Mouse (Mus musculus) embryo, embryonic 10 days (tissue): ENCODE measurements around the gene 6430531B16Rik.
A peak's percentile ranks its signal among the peaks of the same experiment; 100 is the strongest.

ENCODE experiments used
- DNase-seq: peaks from one replicate; pipeline ENCODE4 v3.0.0-alpha.2; 2015; ENCODE audit warnings: low spot score

Gene 6430531B16Rik

DNA sequence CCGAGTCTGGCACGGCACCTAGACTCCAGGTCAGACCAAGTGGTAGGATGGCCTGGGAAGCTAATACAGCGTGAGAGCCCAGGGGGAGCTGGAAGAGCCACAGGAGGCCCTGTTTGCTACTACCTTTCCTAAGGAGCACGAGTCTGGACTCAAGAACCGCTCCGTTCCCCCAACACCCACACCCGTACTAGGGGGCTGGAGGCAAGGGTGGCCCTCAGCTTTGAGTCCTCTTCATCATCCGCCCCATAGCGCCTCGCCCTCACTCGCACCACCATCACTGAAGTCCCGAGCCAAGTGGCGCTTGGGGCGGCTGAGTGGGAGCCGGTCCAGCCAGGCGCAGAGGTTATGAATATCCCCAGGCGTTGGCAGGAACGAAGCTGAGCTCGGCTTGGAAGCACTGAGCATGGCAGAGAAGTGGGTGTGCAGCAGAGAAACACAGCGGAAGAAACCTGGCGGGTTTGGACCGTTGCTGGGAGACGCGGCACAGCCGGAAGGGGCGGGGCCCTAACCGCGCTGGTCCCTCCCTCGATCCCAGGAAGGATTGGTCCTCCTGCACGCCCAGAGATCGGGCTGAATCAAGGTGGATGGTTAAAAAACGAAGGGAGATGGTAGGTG lies at the start of gene 6430531B16Rik:
Gene 6430531B16Rik (minus strand): TSS at position 478 of the 615 bp plus-strand sequence.
- peak; percentile 92 for DNase-seq

DNA sequence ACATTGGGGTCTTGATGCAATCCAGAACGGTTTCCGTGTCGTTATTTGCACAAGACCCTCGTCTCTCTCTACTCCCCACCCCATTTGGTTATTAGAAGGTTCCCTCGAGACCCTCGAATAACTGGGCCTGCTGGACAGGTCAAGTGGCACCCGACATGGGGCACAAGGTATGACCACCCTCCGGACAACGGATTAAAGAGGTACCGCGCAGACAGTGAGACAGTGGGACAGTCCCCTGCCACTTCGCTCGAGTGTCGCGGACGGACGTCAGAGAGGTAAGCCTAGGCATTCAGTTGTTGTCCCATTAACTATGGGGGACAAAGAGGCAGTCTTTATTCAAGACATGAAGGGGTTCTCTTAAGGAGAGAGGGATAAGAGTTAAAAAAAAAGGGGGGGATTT lies 32.8 kb upstream of the 6430531B16Rik start:
- DNase-seq = no peak

DNA sequence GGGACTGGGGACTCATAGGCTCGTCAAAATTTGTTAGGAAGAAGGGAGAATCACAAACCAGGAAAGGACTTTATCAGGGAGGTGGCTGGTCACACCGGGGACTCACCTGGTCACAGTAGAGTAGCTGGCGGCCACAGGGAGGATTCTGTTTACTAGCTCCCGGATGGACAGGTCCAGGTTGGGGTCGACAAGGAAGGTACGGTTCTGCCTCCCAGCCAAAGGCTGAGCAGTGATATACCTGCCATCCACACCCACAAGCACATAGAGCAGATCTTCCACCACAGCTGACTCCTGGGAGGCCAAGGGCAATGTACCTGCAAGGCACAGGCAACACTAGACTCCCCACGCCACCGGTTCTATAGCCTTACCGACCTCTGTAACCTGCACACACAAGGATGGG lies 29.2 kb upstream of the 6430531B16Rik start:
- DNase-seq = no peak

DNA sequence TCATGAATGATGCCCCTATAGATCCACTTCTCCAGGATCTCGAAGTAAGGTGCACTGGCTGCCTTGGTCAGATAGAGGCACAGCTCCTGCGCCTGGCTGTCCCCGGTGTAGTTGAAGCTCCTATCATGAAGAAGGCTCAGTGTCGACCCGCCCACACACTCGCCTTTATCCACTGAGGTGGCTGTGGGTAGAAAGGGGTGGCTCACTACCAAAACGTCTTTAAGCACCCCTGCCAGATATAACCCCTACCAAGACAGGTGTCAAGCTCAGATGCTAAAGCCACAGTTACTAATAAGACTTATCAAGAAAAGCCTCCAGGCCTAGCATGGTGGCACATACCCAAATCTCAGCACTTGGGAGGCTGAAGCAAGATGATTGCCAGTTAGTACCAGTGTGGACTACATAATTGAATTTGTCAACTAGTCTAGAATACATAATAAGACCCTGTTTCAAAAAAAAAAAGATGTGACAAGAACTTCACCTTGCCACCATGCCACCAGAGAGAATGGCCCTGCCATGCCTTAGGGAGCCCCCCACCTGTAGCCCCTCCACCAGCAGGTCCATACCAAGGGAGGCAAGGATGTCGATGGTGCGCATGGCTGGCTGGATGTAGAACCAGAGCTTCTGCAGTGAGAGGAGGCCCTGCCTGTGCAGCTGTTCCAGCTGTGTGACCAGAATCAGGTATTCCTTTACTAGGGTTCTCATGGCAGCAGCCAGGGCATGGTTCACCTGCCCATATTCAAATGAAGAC lies 28.5 kb upstream of the 6430531B16Rik start:
- no peak for DNase-seq

DNA sequence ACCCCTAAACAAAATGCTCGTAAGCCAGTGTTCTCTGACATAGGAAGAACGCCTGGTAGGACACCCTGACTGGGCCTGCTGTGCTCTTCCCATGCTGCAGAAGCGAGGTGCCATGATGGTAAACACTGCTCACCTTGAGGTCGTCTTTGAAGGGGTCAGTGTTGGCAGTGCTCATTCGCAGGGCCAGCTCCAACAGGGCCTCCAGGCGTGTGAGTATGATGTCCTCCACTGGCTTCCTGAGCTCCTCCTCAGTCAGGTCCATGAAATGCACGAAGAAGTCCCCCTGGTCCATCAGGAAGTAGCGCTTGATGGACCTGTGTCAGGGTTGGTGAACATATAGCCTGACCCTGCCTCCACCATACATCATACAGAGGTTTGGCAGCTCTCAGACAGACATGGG lies 26.1 kb upstream of the 6430531B16Rik start:
- no peak for DNase-seq

DNA sequence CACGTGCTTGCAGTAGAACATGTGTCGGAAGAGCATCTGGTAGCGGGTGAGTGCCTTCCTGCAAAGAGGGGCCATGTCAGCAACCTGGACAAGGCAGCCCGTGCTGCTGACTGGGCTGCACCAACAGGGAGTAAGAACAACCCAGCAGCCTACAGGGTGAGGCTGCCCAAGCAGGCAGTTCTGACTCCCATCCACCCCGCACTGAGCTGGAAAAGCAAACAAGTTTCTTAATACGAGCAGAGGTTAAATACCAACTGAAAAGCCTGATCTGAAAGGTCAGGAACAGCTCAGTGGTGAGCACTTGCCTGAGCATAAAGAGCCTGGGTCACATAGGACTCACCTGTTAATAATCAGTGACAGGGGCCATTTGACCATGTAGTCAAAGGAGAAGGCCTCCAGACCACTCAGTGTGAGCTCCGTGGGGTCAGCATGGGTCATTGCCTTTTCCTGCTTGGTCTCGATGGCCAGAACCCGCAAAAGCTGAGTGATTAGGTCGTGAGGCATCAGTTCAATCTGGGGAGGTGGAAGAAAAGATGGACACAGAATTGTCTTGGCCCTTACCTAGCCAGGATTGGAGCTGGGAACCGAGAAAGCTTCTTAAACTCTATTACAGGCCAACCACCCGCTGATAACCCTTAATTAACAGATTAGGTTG lies 22.7 kb upstream of the 6430531B16Rik start:
- peak; percentile 51 for DNase-seq

DNA sequence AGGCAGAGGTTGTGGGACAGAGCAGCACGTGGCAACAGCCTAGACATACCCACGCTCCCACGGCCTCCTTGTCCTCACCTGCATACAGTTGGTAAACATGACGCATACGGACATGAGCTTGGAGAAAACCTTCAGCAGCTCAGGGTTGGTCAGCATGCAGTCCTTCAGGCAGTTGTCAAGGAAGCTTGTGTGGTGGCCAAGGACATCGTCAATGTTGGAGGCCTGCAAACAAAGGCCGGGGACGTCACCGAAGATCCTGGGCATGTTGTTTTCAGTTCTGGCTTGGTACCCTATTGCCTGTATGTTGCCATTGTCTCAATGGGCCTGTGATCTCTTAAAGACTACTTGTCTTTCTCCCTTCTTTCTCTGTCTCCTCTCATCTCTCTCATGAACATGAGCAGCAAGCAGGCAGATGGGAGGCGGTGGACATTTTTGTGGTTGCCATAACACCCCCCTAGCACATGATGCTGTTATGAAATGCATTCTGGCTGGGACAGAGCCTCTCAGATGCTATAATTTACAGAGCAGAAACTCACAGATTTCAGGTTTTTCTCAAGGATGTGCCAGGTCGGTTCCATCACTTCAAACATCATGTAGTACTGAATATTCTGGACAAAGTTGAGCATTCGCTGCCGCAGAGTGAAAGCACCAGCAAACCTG lies 20.3 kb upstream of the 6430531B16Rik start:
- DNase-seq = no peak

DNA sequence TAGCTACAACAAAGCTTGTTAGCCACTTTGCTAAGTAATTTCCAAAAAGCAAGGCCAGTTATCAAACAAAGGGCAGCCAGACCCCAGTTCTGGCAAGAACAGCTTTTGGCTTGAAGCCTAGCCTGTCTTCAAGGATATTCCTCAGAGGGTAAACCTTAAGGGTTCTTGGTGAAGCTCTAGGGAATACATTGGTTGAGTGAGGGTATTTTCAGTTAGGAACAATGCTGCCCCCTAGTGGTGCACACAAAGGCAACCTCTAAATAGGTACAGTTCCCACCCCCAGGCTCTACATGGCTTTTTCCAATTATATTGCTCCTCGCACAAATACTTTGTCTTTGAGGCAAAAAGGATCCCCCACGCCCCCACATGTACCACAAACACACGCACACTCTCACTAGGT lies 16.1 kb upstream of the 6430531B16Rik start:
- peak; percentile 78 for DNase-seq

DNA sequence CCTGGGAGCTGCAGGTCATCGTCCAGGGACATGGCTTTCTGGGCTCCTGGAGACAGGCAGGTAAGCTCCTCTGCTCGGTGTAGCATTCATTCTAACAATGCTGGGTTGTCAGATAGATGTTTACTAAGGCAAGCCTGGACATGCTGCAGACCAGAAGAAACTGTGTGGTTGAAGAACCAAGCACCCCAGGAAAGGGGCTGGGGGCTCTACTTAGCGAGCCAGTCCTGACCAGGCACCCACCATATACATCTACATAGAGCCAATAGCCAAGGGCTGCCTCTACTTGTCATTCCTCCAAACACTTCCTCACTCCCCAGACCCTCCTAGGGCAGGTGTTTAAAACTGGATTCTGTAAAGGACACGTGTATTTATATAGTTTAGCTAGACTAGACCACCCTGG lies 15.6 kb upstream of the 6430531B16Rik start:
- no peak for DNase-seq

DNA sequence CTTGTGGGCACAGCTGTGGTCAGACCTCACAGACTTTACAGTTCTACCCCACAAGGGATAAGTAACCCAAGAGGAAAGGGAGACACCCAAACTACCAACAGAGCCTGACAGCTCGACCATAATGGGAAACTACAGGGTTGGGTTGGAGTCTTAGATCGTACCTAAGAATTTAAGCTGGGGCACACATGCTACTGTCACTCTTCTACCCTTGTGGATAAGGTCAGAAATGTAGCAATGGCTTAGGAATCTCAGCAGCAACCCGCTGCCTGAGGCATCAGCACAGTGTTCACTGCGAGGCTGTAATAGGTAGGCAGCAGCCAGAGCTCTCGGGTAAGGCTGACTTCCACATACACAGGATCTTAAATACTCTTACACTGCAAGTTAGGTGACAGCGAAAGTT lies 15.0 kb upstream of the 6430531B16Rik start:
- no peak for DNase-seq

DNA sequence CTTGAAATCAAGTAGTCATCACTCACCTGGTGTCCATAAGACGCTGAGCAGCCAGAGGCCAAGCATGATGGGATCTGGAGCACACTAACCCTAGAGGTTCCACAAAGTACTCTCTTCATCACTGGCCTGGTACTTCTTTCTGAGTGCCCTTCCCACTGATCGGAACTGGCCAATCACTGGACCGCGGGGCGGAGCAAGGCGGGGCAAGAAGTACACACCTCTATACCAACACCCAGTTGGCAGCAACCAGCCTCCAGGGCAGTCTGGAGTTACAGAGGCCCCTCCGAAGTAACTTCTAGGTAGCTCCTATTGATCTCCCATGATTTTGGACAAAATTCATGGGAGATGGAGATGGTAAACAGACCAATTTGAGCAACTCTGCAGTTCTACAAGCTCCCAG lies 13.9 kb upstream of the 6430531B16Rik start, which contains the start of gene Adam8:
Gene Adam8 (minus strand): TSS at position 157 of the 400 bp plus-strand sequence.
- peak; percentile 23 for DNase-seq

DNA sequence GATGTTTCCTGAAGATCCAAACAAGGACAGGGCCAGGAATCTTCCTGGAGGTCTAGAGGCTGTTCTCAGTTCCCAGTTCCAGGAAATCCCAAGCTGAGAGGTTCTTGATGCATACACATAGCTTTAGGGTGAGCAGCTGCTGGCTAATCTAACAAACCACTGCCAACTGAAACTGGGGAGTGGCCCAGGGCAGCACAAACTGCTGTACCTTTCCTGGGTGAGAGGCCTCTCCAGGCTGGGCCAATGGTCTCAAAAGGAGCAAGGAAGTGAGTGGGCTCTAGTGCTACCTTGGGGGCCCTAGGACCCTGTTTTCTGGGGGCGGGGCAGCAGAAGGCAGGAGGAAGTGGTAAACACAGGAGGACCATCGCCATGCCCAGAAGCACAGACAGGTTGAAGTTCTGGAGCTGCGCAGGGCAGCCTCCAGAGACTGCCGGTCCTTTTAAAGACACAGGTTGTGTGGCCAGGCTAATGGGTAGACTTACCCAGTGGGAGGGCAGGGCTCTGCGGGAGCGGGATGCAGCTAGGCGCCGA lies 12.4 kb upstream of the 6430531B16Rik start:
- no peak for DNase-seq

DNA sequence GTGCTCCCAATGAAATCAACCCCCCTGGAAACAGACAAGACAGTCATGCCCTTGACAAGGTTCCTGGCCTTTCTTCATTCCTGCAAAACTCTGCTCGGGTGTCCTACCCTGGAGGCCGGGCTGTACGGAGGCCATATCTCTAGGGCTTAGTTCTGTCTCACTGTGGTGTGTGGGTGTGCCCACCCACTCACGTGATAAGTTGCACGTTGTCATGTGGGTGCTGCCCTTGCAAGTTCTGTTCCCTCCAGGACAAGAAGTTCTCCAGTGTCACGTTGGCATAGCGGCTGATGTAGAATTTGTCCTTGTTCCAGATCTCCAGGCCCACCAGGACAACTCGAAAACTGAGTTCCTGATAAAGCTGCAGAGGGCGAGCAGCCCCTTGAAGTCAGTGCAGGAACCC lies 9.7 kb upstream of the 6430531B16Rik start:
- no peak for DNase-seq

DNA sequence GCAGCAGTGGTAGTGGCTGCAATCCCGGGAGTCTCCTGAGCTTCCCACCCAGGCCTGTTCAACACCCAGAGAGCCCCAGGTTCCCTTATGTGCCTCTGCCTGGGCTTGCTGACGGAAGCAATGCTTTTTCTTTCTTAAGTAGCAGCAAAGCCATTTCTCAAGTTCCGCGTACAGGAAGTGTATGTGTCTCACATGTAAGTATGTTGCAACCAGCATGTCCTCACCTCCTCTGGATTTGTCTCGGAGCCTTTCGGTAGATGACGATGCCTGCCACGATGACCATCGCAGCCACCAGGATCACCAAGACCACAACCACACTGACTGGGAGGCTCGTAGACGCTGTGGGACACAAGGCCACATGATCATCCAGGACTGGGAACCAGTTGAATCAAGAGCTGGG lies 6.0 kb upstream of the 6430531B16Rik start:
- no peak for DNase-seq

DNA sequence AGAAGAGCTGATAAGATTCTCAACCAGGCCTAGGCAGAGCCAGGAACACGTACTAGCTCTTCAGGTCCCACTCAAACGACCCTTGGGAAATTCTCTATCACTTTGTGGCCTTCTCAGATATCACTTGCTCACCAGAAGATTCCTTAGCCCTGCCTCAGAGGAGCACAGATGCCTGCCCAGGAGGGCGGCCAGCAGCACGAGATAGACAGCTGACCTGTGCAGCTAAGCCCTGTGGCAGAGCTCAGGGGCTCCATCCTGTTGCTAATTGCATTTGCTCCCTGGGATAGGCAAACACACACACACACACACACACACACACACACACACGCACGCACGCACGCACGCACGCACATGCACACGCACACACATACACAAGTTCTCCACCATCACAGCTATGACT lies 3.5 kb upstream of the 6430531B16Rik start:
- no peak for DNase-seq

DNA sequence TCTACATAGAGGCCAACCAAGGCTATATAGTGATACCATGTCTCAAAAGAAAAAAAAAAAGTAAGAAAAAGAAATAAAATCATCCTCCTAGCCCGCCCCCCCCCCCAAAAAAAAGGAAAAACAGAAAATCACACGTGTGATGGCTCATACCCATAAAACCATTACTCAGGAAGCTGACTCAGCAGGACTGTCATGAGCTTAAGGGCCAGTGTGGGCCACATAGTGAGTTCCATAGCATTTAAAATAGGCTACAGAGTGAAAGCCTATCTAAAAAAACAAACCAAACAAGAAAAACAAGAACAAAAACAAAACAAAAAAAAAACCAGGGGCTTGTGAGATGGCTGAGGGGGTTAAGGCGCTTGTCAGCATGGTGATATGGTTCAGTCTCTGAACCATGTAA lies 2.2 kb upstream of the 6430531B16Rik start:
- no peak for DNase-seq

DNA sequence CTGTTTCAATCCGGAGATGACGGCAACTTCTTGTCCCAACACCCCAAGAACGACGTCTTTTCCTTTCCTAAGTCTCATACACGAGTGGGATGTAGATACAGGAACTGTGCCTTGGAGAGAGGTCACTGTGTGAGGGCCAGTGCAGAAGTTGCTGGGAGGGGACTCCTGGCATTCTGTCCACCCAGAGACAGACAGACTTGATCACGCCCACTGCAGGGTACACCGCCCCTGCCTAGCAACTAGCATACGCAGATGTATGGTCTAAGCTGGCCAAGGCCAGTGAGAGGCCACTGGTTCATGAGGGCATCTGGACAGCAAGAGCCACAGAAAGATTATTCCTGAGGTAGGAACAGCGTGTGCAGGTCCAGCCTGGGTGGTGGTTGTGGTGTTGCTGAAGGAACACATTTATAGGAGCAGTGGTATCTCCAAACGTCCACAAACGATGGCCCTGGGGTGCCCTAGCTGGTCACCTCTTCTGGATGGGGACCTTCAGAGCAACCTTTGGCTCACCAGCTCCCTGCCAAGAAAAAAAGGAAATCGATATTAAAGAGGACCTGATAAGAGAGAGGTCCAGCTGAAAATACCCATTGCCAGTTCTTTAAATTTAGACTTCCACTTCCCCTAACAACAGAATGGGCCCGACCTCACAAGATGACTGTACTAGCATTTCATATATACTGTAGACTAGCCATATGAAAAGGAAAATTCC lies 610 bp upstream of the 6430531B16Rik start:
- DNase-seq = peak; percentile 37

DNA sequence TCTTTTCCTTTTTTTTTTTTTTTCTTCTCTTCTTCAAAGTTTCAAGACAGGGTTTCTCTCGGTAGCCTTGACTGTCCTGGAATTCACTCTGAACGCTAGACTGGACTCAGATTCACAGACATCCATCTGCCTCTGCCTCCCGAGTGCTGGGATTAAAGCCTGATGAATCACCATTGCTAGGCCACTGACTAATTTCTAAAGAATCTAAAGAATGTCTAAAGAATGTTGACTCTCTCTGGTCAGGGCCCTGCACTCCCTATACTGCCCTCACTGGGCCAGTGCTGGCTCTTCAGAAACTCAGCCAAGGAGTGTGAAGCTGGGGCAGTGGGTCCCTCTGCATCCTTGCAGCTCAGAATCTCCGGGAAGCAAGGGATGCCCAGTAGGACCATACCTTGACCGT lies 3.1 kb downstream of the 6430531B16Rik start:
- DNase-seq = peak; percentile 19

DNA sequence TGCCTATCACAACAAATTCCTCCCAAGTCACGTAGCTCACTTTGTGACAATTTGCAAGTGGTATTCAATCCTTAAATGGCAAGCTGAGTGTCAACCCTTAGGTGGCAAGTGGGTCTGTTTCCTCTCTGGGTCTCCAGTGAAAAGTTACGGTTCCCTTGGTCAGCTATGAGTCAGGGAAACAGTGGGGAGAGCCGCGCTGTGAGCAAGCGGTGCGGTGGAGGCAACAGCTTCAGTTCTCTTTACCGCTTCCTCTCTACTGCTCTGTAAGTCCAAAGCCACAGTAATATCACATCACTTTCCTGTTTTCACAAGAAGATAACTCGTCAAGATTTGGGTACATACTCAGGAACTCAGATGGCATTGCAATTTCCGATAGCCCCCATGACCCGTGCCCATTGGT lies 4.2 kb downstream of the 6430531B16Rik start:
- DNase-seq = no peak

DNA sequence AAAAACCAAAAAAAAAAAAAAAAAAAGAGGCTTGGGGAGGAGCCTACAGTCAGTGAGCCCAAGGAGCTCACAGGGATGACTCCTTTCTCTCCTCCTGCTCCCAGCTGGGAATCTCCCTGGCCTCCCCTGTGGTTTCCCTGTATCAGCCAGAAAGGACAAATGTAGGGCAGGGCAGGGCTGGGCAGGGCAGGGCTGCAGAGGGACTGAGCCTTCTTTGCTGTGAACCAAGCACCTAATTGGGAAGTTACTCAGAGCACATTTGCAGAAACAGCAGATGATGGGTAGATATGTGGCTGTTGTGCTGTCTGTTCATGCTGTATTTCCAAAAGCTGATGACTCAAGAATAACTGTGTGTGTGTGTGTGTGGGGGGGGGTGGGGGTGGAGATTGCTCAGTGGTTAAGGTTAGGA lies 5.6 kb downstream of the 6430531B16Rik start:
- no peak for DNase-seq

DNA sequence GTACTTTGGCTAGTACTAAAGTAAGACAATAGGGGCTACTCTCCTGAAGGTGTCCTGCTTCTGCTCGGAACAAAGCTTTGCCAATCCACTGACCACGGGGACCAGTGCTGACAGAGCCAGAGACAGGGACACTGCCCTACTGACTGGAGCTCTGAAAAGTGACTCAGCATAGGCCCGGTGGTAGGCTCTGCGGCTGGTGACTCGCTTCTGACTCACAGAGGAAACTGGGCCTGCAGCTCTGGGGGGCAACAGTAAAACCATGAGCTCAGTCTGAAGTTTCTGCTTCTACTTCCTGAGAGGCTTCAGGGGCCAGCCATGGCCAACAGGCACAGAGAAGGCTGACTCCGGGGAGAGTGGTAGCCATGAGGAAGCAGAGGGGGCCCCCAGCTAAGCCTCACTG lies 7.1 kb downstream of the 6430531B16Rik start:
- DNase-seq = no peak

DNA sequence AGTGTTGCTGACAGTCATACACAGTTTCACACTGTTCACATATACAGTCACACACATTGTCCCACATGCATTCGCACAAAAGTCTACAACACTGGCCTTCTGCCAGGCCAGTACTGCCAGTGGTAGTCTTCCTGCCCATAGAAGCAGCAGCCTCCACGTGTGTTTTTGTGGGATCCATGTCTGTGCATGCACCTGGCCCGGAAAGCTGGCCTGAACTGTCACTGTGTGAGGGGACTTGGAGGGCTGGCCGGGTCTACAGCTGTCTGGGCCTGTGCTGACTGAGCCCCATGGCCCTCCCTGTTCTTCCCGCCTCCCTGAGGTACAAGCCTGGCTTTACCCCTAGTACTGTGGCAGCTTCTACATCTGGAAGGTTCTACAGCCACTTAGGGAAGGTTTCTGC lies 7.6 kb downstream of the 6430531B16Rik start:
- DNase-seq = no peak
